Mouse (Mus musculus): ENCODE results near the gene Ociad2. TPM values are rescaled to one million over a fixed set of nuclear protein-coding genes. Genes with fewer than 3 reads are reported as not detected.
"Not testable (repeated sequence)": the region's sequence is repeated elsewhere in the genome, so short reads cannot be mapped to it uniquely, and the experiment has no call there.

The Ociad2 gene
- polyA plus RNA-seq, 1 experiment from 2014 or later: 5.3 TPM

- Histone ChIP-seq H3K4me3 (replicated peaks) (no peak overlapping the region), H3K4me2 (no peak overlapping the region), H3K9ac (no peak overlapping the region), H3K27ac (no peak overlapping the region), H3K9me3 (replicated peaks) (no peaks in the 10 kb centered on the region), H3K36me3 (no peaks in the 10 kb centered on the region), H3K27me3 (no peaks in the 10 kb centered on the region), H3K4me1 (replicated peaks) (no peaks in the 10 kb centered on the region)
- 74% methylated on average over 8 of the region's 8 CpGs for WGBS (ENCODE audit: insufficient replicate concordance)
- ATAC-seq (ENCODE audit: low read depth): no peak
- no peak for DNase-seq
Measured at GRCm38 (mm10) chr5:73324526-73325170, 16.2 kb downstream of the Ociad2 start.

GRCm38 (mm10) chr5:73323602-73324001, 17.2 kb downstream of the Ociad2 start:
- Histone ChIP-seq H3K27ac (no peak overlapping the region), H3K4me1 (replicated peaks) (peaks cover 5% of the 10 kb centered on the region), H3K4me2 (no peak overlapping the region), H3K9ac (no peak overlapping the region), H3K36me3 (no peaks in the 10 kb centered on the region), H3K9me3 (replicated peaks) (no peaks in the 10 kb centered on the region), H3K4me3 (replicated peaks) (no peak overlapping the region), H3K27me3 (no peaks in the 10 kb centered on the region)
- no peak for ATAC-seq (ENCODE audit: low read depth)
- WGBS (ENCODE audit: insufficient replicate concordance): 58% methylated on average over 5 of the region's 5 CpGs
- no peak for DNase-seq

GRCm38 (mm10) chr5:73322684-73323083, 18.1 kb downstream of the Ociad2 start:
- not testable (repeated sequence) for H3K4me1 ChIP-seq (replicated peaks); ATAC-seq (ENCODE audit: low read depth); DNase-seq; H3K9me3 ChIP-seq (replicated peaks); H3K36me3 ChIP-seq; H3K4me3 ChIP-seq (replicated peaks); H3K27me3 ChIP-seq; H3K4me2 ChIP-seq; H3K9ac ChIP-seq; H3K27ac ChIP-seq
- 73% methylated on average over 1 of the region's 1 CpGs for WGBS (ENCODE audit: insufficient replicate concordance)

- Histone ChIP-seq H3K27ac (0 out of 2 replicates have a peak overlapping the region, but pooled peaks have one; percentile 9), H3K27me3 (no peaks in the 10 kb centered on the region), H3K4me2 (no peak overlapping the region), H3K36me3 (peaks cover 34% of the 10 kb centered on the region), H3K4me1 (replicated peaks) (peaks cover 24% of the 10 kb centered on the region), H3K9me3 (replicated peaks) (no peaks in the 10 kb centered on the region), H3K4me3 (replicated peaks) (no peak overlapping the region), H3K9ac (no peak overlapping the region)
- WGBS (ENCODE audit: insufficient replicate concordance): 77% methylated on average over 5 of the region's 5 CpGs
- no peak for DNase-seq
- no peak for ATAC-seq (ENCODE audit: low read depth)
Measured at GRCm38 (mm10) chr5:73319306-73319705, 21.5 kb downstream of the Ociad2 start.

- Histone ChIP-seq H3K27ac (peak overlapping the region; percentile 68), H3K4me3 (replicated peaks) (no peak overlapping the region), H3K27me3 (no peaks in the 10 kb centered on the region), H3K9me3 (replicated peaks) (no peaks in the 10 kb centered on the region), H3K9ac (no peak overlapping the region), H3K4me2 (no peak overlapping the region), H3K36me3 (peaks cover 67% of the 10 kb centered on the region), H3K4me1 (replicated peaks) (peaks cover 64% of the 10 kb centered on the region)
- 95% methylated on average over 2 of the region's 2 CpGs for WGBS (ENCODE audit: insufficient replicate concordance)
- DNase-seq (no peak), ATAC-seq (ENCODE audit: low read depth) (no peak)
Measured at GRCm38 (mm10) chr5:73314654-73315053, 26.2 kb downstream of the Ociad2 start.

- Histone ChIP-seq H3K4me1 (replicated peaks) (peaks cover 63% of the 10 kb centered on the region), H3K27me3 (no peaks in the 10 kb centered on the region), H3K9me3 (replicated peaks) (no peaks in the 10 kb centered on the region), H3K36me3 (peaks cover 75% of the 10 kb centered on the region), H3K4me2 (peak overlapping the region; percentile 48), H3K9ac (no peak overlapping the region), H3K27ac (peak overlapping the region; percentile 87), H3K4me3 (replicated peaks) (0 out of 2 replicates have a peak overlapping the region, but pooled peaks have one; percentile 3)
- DNase-seq: peak; percentile 53
- WGBS (ENCODE audit: insufficient replicate concordance): 45% methylated on average over 10 of the region's 10 CpGs
- ATAC-seq (ENCODE audit: low read depth): peak; percentile 66
Measured at GRCm38 (mm10) chr5:73313591-73313990, 27.2 kb downstream of the Ociad2 start.

- Histone ChIP-seq H3K36me3 (peaks cover 84% of the 10 kb centered on the region), H3K27ac (peak overlapping the region; percentile 95), H3K9ac (no peak overlapping the region), H3K4me3 (replicated peaks) (no peak overlapping the region), H3K4me2 (peak overlapping the region; percentile 29; the same call in 1 of the 2 replicates), H3K9me3 (replicated peaks) (no peaks in the 10 kb centered on the region), H3K4me1 (replicated peaks) (peaks cover 71% of the 10 kb centered on the region), H3K27me3 (no peaks in the 10 kb centered on the region)
- 19% methylated on average over 5 of the region's 5 CpGs for WGBS (ENCODE audit: insufficient replicate concordance)
- DNase-seq (peak; percentile 83), ATAC-seq (ENCODE audit: low read depth) (peak; percentile 99)
Measured at GRCm38 (mm10) chr5:73311458-73311857, 29.4 kb downstream of the Ociad2 start.

- Histone ChIP-seq H3K4me1 (replicated peaks) (peaks cover 64% of the 10 kb centered on the region), H3K36me3 (peaks cover 82% of the 10 kb centered on the region), H3K4me2 (no peak overlapping the region), H3K27ac (peak overlapping the region; percentile 95), H3K4me3 (replicated peaks) (no peak overlapping the region), H3K9me3 (replicated peaks) (no peaks in the 10 kb centered on the region), H3K9ac (no peak overlapping the region), H3K27me3 (no peaks in the 10 kb centered on the region)
- ATAC-seq (ENCODE audit: low read depth): no peak
- peak; percentile 22 for DNase-seq
- 74% methylated on average over 1 of the region's 1 CpGs for WGBS (ENCODE audit: insufficient replicate concordance)
Measured at GRCm38 (mm10) chr5:73310401-73310800, 30.4 kb downstream of the Ociad2 start.

- WGBS (ENCODE audit: insufficient replicate concordance): 82% methylated on average over 4 of the region's 4 CpGs
- peaks cover 81% of the 10 kb centered on the region for H3K36me3 ChIP-seq
Measured at GRCm38 (mm10) chr5:73309496-73309895, 31.3 kb downstream of the Ociad2 start.

GRCm38 (mm10) chr5:73307297-73307696, 33.5 kb downstream of the Ociad2 start:
- no peak overlapping the region for H3K4me3 ChIP-seq (replicated peaks)
- no peaks in the 10 kb centered on the region for H3K9me3 ChIP-seq (replicated peaks)
- peaks cover 37% of the 10 kb centered on the region for H3K4me1 ChIP-seq (replicated peaks)
- no peaks in the 10 kb centered on the region for H3K27me3 ChIP-seq
- no peak for DNase-seq
- no peak overlapping the region for H3K4me2 ChIP-seq
- H3K36me3 ChIP-seq: peaks cover 77% of the 10 kb centered on the region
- H3K27ac ChIP-seq: 0 out of 2 replicates have a peak overlapping the region, but pooled peaks have one; percentile 29
- WGBS (ENCODE audit: insufficient replicate concordance): 87% methylated on average over 3 of the region's 3 CpGs
- H3K9ac ChIP-seq: no peak overlapping the region
- ATAC-seq (ENCODE audit: low read depth): no peak

More at GRCm38 (mm10) chr5:73309496-73309895, 31.3 kb downstream of the Ociad2 start:
- no peak for DNase-seq
- Histone ChIP-seq H3K4me3 (replicated peaks) (no peak overlapping the region), H3K27ac (peak overlapping the region; percentile 95), H3K9ac (no peak overlapping the region), H3K27me3 (no peaks in the 10 kb centered on the region), H3K4me1 (replicated peaks) (peaks cover 55% of the 10 kb centered on the region), H3K4me2 (no peak overlapping the region), H3K9me3 (replicated peaks) (no peaks in the 10 kb centered on the region)
- no peak for ATAC-seq (ENCODE audit: low read depth)

- 0 out of 2 replicates have a peak overlapping the region, but pooled peaks have one; percentile 27 for H3K27ac ChIP-seq
- H3K9me3 ChIP-seq (replicated peaks): no peaks in the 10 kb centered on the region
Measured at GRCm38 (mm10) chr5:73306486-73306885, 34.3 kb downstream of the Ociad2 start.

GRCm38 (mm10) chr5:73304507-73304906, 36.3 kb downstream of the Ociad2 start:
- H3K9ac ChIP-seq: no peak overlapping the region
- WGBS (ENCODE audit: insufficient replicate concordance): 90% methylated on average over 12 of the region's 12 CpGs

More at GRCm38 (mm10) chr5:73306486-73306885, 34.3 kb downstream of the Ociad2 start:
- Histone ChIP-seq H3K4me3 (replicated peaks) (no peak overlapping the region), H3K27me3 (no peaks in the 10 kb centered on the region), H3K4me2 (no peak overlapping the region), H3K36me3 (peaks cover 80% of the 10 kb centered on the region), H3K4me1 (replicated peaks) (peaks cover 40% of the 10 kb centered on the region), H3K9ac (no peak overlapping the region)
- DNase-seq: no peak
- WGBS (ENCODE audit: insufficient replicate concordance): 89% methylated on average over 6 of the region's 6 CpGs
- no peak for ATAC-seq (ENCODE audit: low read depth)

More at GRCm38 (mm10) chr5:73304507-73304906, 36.3 kb downstream of the Ociad2 start:
- Histone ChIP-seq H3K4me1 (replicated peaks) (peaks cover 40% of the 10 kb centered on the region), H3K4me2 (no peak overlapping the region), H3K27me3 (no peaks in the 10 kb centered on the region), H3K36me3 (peaks cover 84% of the 10 kb centered on the region), H3K27ac (no peak overlapping the region), H3K4me3 (replicated peaks) (no peak overlapping the region), H3K9me3 (replicated peaks) (no peaks in the 10 kb centered on the region)
- DNase-seq (no peak), ATAC-seq (ENCODE audit: low read depth) (no peak)
